Mouse (Mus musculus) bone marrow macrophage, adult 2 months (primary cell): ENCODE data around the gene Hist1h3f.

ENCODE experiments used
- CTCF ChIP-seq: IDR thresholded peaks from 2 replicates; pipeline ENCODE4 v1.5.1; 2012; ENCODE audit warnings: low read depth, mild to moderate bottlenecking, low read length, moderate library complexity
- POLR2A ChIP-seq: IDR thresholded peaks from 2 replicates; pipeline ENCODE4 v1.6.1; 2012; ENCODE audit warnings: mild to moderate bottlenecking, low read depth, low read length, borderline replicate concordance

- TF ChIP-seq CTCF, result no peak
- TF ChIP-seq POLR2A, result no peak
Measured at GRCm38 (mm10) chr13:23515826-23516620, 27.8 kb upstream of the Hist1h3f start.
